10 mouse cellular contexts compared by ENCODE assay signal in the genomic region with DNA sequence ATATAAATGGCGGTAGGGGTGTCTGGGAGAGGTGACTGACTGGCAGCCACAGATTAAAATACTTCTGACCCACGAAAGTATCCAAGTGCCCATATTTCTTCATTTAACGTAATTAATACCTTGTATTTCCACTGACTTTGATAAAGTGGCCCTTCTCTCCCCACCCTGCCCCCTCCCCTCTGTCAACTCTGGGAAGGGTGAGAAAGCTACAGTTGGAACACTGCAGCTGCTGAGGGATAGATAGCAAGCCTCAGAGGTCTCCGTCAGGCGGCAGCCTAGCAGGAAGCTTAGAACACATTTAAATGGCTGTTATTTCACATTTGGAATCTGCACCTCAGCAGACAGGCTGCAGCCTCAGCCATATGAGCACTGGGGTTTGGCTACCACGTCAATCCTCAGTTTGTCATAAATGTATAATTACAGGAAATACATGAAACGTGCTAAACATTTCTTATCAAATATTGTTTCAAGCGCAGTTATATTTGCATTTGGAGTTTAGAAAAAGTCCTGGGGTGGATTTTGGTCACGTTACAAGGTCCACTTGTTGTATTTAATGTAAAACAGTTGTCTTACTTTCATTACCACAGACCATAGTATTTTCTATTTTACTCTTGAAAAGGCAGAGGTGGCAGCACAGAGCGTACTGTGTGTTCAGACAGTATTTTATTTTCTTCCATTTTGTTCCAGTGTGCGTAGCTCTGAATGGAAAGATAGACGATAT.
DNase-seq lines count a peak whose midpoint lies in the region; ATAC-seq lines count a peak whose summit lies in the region.
"Had no signal": no experiment of that assay in that cellular context is flagged by ENCODE, and none has a peak within 500 bp of the region (broad histone marks: within the 10 kb centered on the region; RNA-seq: fewer than 3 reads in every experiment).

No protein-coding gene starts in this region.

- H3K9ac ChIP-seq in kidney, embryonic 15.5 days: no peak overlapping the region
- H3K9ac ChIP-seq in liver, embryonic 12.5 days: peak overlapping the region; percentile 58
- H3K9ac ChIP-seq: midbrain, embryonic 13.5 days had no signal

- H3K27me3 ChIP-seq in kidney, embryonic 15.5 days: peaks cover 54% of the 10 kb centered on the region
- no peaks in the 10 kb centered on the region for H3K27me3 ChIP-seq in erythroblast, embryonic 14.5 days (ENCODE audit: control insufficient read depth)
- no peaks in the 10 kb centered on the region for H3K27me3 ChIP-seq in liver, embryonic 12.5 days (replicated peaks)
- H3K27me3 ChIP-seq: midbrain, embryonic 13.5 days had no signal

- no peak for DNase-seq in kidney, adult 11 months
- peak; percentile 47 for DNase-seq in c-Kit-positive CD71-positive TER-119-positive erythroid progenitor cells, embryonic 14.5 days (ENCODE audit: low spot score)
- DNase-seq in adrenal gland, adult 8-10 months: no peak
- DNase-seq in layer of hippocampus, adult 9-11 months: no peak
- no peak for DNase-seq in frontal cortex, adult 2 months (ENCODE audit: extremely low spot score in 1 of 2, low spot score in 1 of 2)
- DNase-seq: embryo, embryonic 11 days had no signal

- H3K4me3 ChIP-seq in kidney, embryonic 15.5 days (replicated peaks): no peak overlapping the region
- H3K4me3 ChIP-seq in erythroblast, embryonic 14.5 days (replicated peaks): peak overlapping the region; percentile 45
- peak overlapping the region; percentile 24 for H3K4me3 ChIP-seq in liver, embryonic 12.5 days
- H3K4me3 ChIP-seq: midbrain, embryonic 13.5 days had no signal

- H3K36me3 ChIP-seq in kidney, embryonic 15.5 days: no peaks in the 10 kb centered on the region
- no peaks in the 10 kb centered on the region for H3K36me3 ChIP-seq in erythroblast, embryonic 14.5 days (ENCODE audit: control insufficient read depth)
- H3K36me3 ChIP-seq in liver, embryonic 12.5 days: no peaks in the 10 kb centered on the region
- H3K36me3 ChIP-seq: midbrain, embryonic 13.5 days had no signal

- no peak for ATAC-seq in kidney, embryonic 15.5 days (replicated peaks; ENCODE audit: low FRiP score)
- peak; percentile 84 for ATAC-seq in liver, embryonic 12.5 days
- ATAC-seq: midbrain, embryonic 13.5 days had no signal

- WGBS in kidney, embryonic 15.5 days: 46% methylated on average over 12 of the region's 12 CpGs
- WGBS in liver, embryonic 12.5 days (ENCODE audit: insufficient replicate concordance): 24% methylated on average over 12 of the region's 12 CpGs

- H3K27ac ChIP-seq in kidney, embryonic 15.5 days: peak overlapping the region; percentile 82
- peak overlapping the region; percentile 74 for H3K27ac ChIP-seq in liver, embryonic 12.5 days
- H3K27ac ChIP-seq: midbrain, embryonic 13.5 days had no signal

- peak overlapping the region; percentile 20; the same call in 1 of the 2 replicates for H3K4me2 ChIP-seq in kidney, embryonic 15.5 days
- H3K4me2 ChIP-seq in liver, embryonic 12.5 days: peak overlapping the region; percentile 56
- H3K4me2 ChIP-seq: midbrain, embryonic 13.5 days had no signal

- H3K9me3 ChIP-seq in kidney, embryonic 15.5 days (replicated peaks): no peaks in the 10 kb centered on the region
- no peaks in the 10 kb centered on the region for H3K9me3 ChIP-seq in erythroblast, embryonic 14.5 days (ENCODE audit: control insufficient read depth, low read length)
- H3K9me3 ChIP-seq in liver, embryonic 12.5 days (replicated peaks): no peaks in the 10 kb centered on the region
- H3K9me3 ChIP-seq: midbrain, embryonic 13.5 days had no signal

- H3K4me1 ChIP-seq in kidney, embryonic 15.5 days: peaks cover 61% of the 10 kb centered on the region
- H3K4me1 ChIP-seq in erythroblast, embryonic 14.5 days (ENCODE audit: control insufficient read depth): peaks cover 24% of the 10 kb centered on the region
- H3K4me1 ChIP-seq in liver, embryonic 12.5 days: peaks cover 62% of the 10 kb centered on the region
